Mouse (Mus musculus): Measurements from ENCODE around the gene Echdc1. TPM values are rescaled to one million over a fixed set of nuclear protein-coding genes. Genes with fewer than 3 reads are reported as not detected.
"Not testable (repeated sequence)": the region's sequence is repeated elsewhere in the genome, so short reads cannot be mapped to it uniquely, and the experiment has no call there.

Gene Echdc1
- total and polyA plus RNA-seq, 3 experiments: 19.3 to 60.5 (median 39.0) TPM

GRCm38 (mm10) chr10:29381558-29381957 is 68.6 kb downstream of the Echdc1 start:
- no peak overlapping the region for H3K4me2 ChIP-seq (ENCODE audit: insufficient read depth, low read depth, poor library complexity, severe bottlenecking)
- TF ChIP-seq SIN3A (IDR thresholded peaks at IDR 0.05; ENCODE audit: low read length) (no peak), NELFE (IDR thresholded peaks at IDR 0.05; ENCODE audit: low read depth, low read length) (no peak), ZC3H11A (IDR thresholded peaks at IDR 0.05; ENCODE audit: low read depth, low read length) (no peak), CHD2 (IDR thresholded peaks at IDR 0.05; ENCODE audit: low read length) (no peak), E2F4 (IDR thresholded peaks at IDR 0.05; ENCODE audit: insufficient replicate concordance, low read depth, low read length) (no peak), ZNF384 (IDR thresholded peaks at IDR 0.05; ENCODE audit: low read depth, low read length) (no peak), JUN (IDR thresholded peaks at IDR 0.05; ENCODE audit: insufficient read depth, low read depth, low read length) (no peak), UBTF (IDR thresholded peaks at IDR 0.05; ENCODE audit: low read depth, low read length) (no peak), MAX (IDR thresholded peaks at IDR 0.05; ENCODE audit: low read length) (no peak), RAD21 (IDR thresholded peaks at IDR 0.05; ENCODE audit: low read depth, low read length) (no peak), MAZ (IDR thresholded peaks at IDR 0.05; ENCODE audit: low read depth, low read length) (no peak), IRF4 (IDR thresholded peaks at IDR 0.05; ENCODE audit: low read depth, low read length) (no peak), HCFC1 (IDR thresholded peaks at IDR 0.05; ENCODE audit: low read depth, low read length) (no peak), POLR2A (IDR thresholded peaks at IDR 0.05; ENCODE audit: low read depth, low read length) (no peak)
- H3K27ac ChIP-seq (ENCODE audit: insufficient read depth, low read depth): no peak overlapping the region
- H3K9me3 ChIP-seq (replicated peaks; ENCODE audit: low read length): no peaks in the 10 kb centered on the region
- H3K79me2 ChIP-seq (replicated peaks; ENCODE audit: control insufficient read depth, extremely low read depth, insufficient read depth, poor library complexity, severe bottlenecking): no peaks in the 10 kb centered on the region
- in situ Hi-C loops (cut with MboI; ENCODE audit: low pct_ligation_motif_present, low pct_unique_long_range_greater_than_20kb, low sequenced_read_pairs): no loop called here
- H3K9ac ChIP-seq (ENCODE audit: insufficient read depth, low read depth): no peak overlapping the region
- no peaks in the 10 kb centered on the region for H3K4me1 ChIP-seq (ENCODE audit: control insufficient read depth in 1 of 2, insufficient read depth in 2 of 2)
- dilution Hi-C loops (cut with MboI; ENCODE audit: extremely low pct_ligation_motif_present, extremely low pct_unique_long_range_greater_than_20kb, low sequenced_read_pairs): no loop called here
- no peak for DNase-seq (ENCODE audit: extremely low read depth)
- H3K36me3 ChIP-seq (replicated peaks in 1 of 2; ENCODE audit: control insufficient read depth in 1 of 2, insufficient read depth in 1 of 2, low read length in 1 of 2): no peaks in the 10 kb centered on the region
- no peaks in the 10 kb centered on the region for H3K27me3 ChIP-seq (replicated peaks)
- no peak overlapping the region for H3K4me3 ChIP-seq (replicated peaks in 1 of 3; ENCODE audit: low read depth in 2 of 3, low read length in 2 of 3, poor library complexity in 1 of 3)

- H3K27ac ChIP-seq (ENCODE audit: insufficient read depth, low read depth); H3K36me3 ChIP-seq (replicated peaks in 1 of 2; ENCODE audit: control insufficient read depth in 1 of 2, insufficient read depth in 1 of 2, low read length in 1 of 2); H3K4me2 ChIP-seq (ENCODE audit: insufficient read depth, low read depth, poor library complexity, severe bottlenecking); H3K9me3 ChIP-seq (replicated peaks; ENCODE audit: low read length); H3K79me2 ChIP-seq (replicated peaks; ENCODE audit: control insufficient read depth, extremely low read depth, insufficient read depth, poor library complexity, severe bottlenecking); H3K4me3 ChIP-seq (replicated peaks in 1 of 3; ENCODE audit: low read depth in 2 of 3, low read length in 2 of 3, poor library complexity in 1 of 3); dilution Hi-C loops (cut with MboI; ENCODE audit: extremely low pct_ligation_motif_present, extremely low pct_unique_long_range_greater_than_20kb, low sequenced_read_pairs); H3K9ac ChIP-seq (ENCODE audit: insufficient read depth, low read depth); H3K27me3 ChIP-seq (replicated peaks); H3K4me1 ChIP-seq (ENCODE audit: control insufficient read depth in 1 of 2, insufficient read depth in 2 of 2); in situ Hi-C loops (cut with MboI; ENCODE audit: low pct_ligation_motif_present, low pct_unique_long_range_greater_than_20kb, low sequenced_read_pairs): not testable (repeated sequence)
- DNase-seq (ENCODE audit: extremely low read depth): peak; percentile 44
- TF ChIP-seq RAD21 (IDR thresholded peaks at IDR 0.05; ENCODE audit: low read depth, low read length): peak; percentile 39
- peak; percentile 43 to 61; a peak in 3 of 4 replicates for TF ChIP-seq CTCF (conservative IDR thresholded peaks at IDR 0.05 in 1 of 2, IDR thresholded peaks at IDR 0.05 in 1 of 2; ENCODE audit: low read depth in 2 of 2, low read length in 2 of 2)
- peak; percentile 19; the same call in 1 of the 2 replicates for TF ChIP-seq SMC3 (IDR thresholded peaks at IDR 0.05; ENCODE audit: low read depth, low read length)
Measured at GRCm38 (mm10) chr10:29394890-29395289, 81.9 kb downstream of the Echdc1 start.

Other genes with a start within 250 kb of the Echdc1 start
- not detected in 2 replicates for gene Soga3, start 169.3 kb upstream of the Echdc1 start, total RNA-seq (2012; rRNA removed)
- gene Soga3, start 169.3 kb upstream of the Echdc1 start, total RNA-seq (2014; rRNA removed): not detected in 2 replicates
- not detected in 2 replicates for gene Soga3, start 169.3 kb upstream of the Echdc1 start, polyA plus RNA-seq (2012; ENCODE audit: insufficient read length, low read depth)
- not detected in 2 replicates for gene Gm49353, start 114.2 kb upstream of the Echdc1 start, total RNA-seq (2012; rRNA removed)
- not detected in 2 replicates for gene Gm49353, start 114.2 kb upstream of the Echdc1 start, total RNA-seq (2014; rRNA removed)
- gene Gm49353, start 114.2 kb upstream of the Echdc1 start, polyA plus RNA-seq (2012; ENCODE audit: insufficient read length, low read depth): not detected in 2 replicates
- 0.04 TPM in 1 of 2 replicates, not detected in the other for gene 9330159F19Rik, start 101.6 kb upstream of the Echdc1 start, total RNA-seq (2012; rRNA removed)
- gene 9330159F19Rik, start 101.6 kb upstream of the Echdc1 start, total RNA-seq (2014; rRNA removed): 0.07 TPM in 1 of 2 replicates, not detected in the other
- not detected in 2 replicates for gene 9330159F19Rik, start 101.6 kb upstream of the Echdc1 start, polyA plus RNA-seq (2012; ENCODE audit: insufficient read length, low read depth)
- gene Rnf146, start 49.3 kb downstream of the Echdc1 start, total RNA-seq (2012; rRNA removed): 20.8 and 22.5 TPM in 2 replicates
- gene Rnf146, start 49.3 kb downstream of the Echdc1 start, total RNA-seq (2014; rRNA removed): 29.7 and 32.1 TPM in 2 replicates
- gene Rnf146, start 49.3 kb downstream of the Echdc1 start, polyA plus RNA-seq (2012; ENCODE audit: insufficient read length, low read depth): 24.5 and 32.1 TPM in 2 replicates
- not detected in 2 replicates for gene Rspo3, start 222.7 kb downstream of the Echdc1 start, total RNA-seq (2012; rRNA removed)
- gene Rspo3, start 222.7 kb downstream of the Echdc1 start, total RNA-seq (2014; rRNA removed): not detected in 2 replicates
- not detected in 2 replicates for gene Rspo3, start 222.7 kb downstream of the Echdc1 start, polyA plus RNA-seq (2012; ENCODE audit: insufficient read length, low read depth)

All from CH12.LX (cell line).